Mouse (Mus musculus) activated CD4-positive, CD25-positive, alpha-beta regulatory T cell (primary cell): ENCODE measurements around the gene Prdm11. TPM values are rescaled to one million over a fixed set of nuclear protein-coding genes. Genes with fewer than 3 reads are reported as not detected.

ENCODE experiments used
- polyA plus RNA-seq, 2 experiments: library from polyadenylated mRNA; unstranded; fragments of 100-300 nt; shearing (Covaris generic); gene quantifications; one replicate each; pipeline ENCODE4 v1.2.1; 2017

Prdm11 gene
- 1 to 10 TPM; 7.2 to 9.6 TPM for polyA plus RNA-seq

DNA sequence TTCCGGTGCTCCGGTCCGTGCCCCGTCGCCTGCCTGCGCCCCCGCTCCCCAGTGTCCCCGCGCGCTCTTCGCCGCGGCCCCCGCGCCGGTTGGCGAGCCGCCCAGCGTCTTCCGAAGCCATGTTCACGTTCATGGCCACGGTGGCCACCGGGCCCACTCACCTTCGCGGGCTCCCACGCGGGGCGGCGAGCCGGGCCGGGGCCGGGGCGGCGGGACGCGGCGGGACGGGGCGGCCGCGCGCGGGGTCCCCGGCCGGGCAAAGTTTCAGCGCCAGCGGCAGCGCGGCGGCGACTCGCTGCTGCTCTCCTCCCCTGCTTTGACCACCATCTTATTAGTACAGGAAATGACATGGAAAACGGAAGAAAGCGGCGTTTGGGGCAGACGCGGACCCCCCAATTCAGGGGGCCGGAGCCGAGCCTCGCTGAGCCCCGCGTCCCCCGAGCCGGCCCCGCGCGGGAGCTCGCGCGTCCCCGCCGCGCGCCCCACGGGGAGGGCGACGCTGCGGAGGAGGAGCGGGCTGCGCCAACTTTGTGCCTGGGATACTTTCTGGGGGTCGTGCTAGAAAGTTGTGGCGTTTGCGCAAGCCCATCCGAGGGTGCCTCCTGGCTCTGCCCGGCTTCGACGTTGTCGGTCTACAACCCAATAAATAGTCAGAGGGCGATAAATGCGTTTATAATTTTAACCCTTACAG is at the start of gene Prdm11:
Gene Prdm11, minus strand, starts transcription at position 350 of the 691 bp plus-strand sequence.

Other genes starting within 250 kb of the Prdm11 start
- under 1 TPM in 1 of 2 experiments, not detected in 1; 0.05 TPM for gene Syt13, start 131.1 kb downstream of the Prdm11 start, polyA plus RNA-seq
- gene Trp53i11, start 141.4 kb upstream of the Prdm11 start, polyA plus RNA-seq, result 100 to 1,000 TPM in 1 of 2 experiments, 10 to 100 TPM in 1; 90.8 to 204 TPM